Mouse (Mus musculus) bone marrow, adult 2 months (tissue): Measurements from ENCODE around the gene Rbm4b.

ENCODE experiments used
- CTCF ChIP-seq: fragments of 200-500 bp; IDR thresholded peaks from 2 replicates; pipeline ENCODE4 v1.5.1; 2011; ENCODE audit warnings: low read length, control low read depth; ENCODE audit not compliant: control insufficient read depth, insufficient read depth
- POLR2A ChIP-seq: fragments of 200-500 bp; IDR thresholded peaks from 2 replicates; pipeline ENCODE4 v1.6.1; 2011; ENCODE audit warnings: low read depth, mild to moderate bottlenecking, control low read depth, low read length, borderline replicate concordance; ENCODE audit not compliant: control insufficient read depth

DNA sequence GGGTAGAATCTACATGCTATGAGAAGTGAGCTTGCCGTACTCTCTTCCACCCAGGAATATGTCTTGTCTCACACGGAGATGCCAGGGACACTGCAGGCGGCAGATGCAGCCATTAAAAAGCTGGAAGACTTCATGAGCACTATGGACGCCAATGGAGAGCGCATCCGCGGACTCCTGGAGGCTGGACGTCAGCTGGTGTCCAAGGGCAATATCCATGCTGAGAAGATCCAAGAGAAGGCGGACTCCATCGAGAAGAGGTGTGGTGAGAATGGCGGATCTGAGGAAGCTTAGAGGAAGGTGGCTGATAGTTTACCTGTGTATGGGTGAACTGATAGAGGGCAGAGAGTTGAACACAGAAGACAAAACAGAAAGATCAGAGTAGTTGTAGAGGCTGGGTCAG lies 17.2 kb upstream of the Rbm4b start:
- TF ChIP-seq CTCF (no peak), POLR2A (no peak)
